Mouse (Mus musculus): ENCODE results near the gene Pard3b. TPM values are rescaled to one million over a fixed set of nuclear protein-coding genes. Genes with fewer than 3 reads are reported as not detected.

Gene Pard3b
- polyA plus RNA-seq, 1 experiment from 2014 or later: 21.4 TPM

GRCm38 (mm10) chr1:61997711-61998110 lies 359.1 kb downstream of the Pard3b start:
- no peak overlapping the region for H3K9ac ChIP-seq (ENCODE audit: low read depth, low read length)
- ATAC-seq (replicated peaks; ENCODE audit: low FRiP score, low read depth): no peak
- WGBS: 63% methylated on average over 3 of the region's 3 CpGs

GRCm38 (mm10) chr1:62008811-62009210 lies 370.2 kb downstream of the Pard3b start:
- Histone ChIP-seq H3K27me3 (ENCODE audit: insufficient read depth, low read length) (no peaks in the 10 kb centered on the region), H3K4me2 (ENCODE audit: low read length) (no peak overlapping the region), H3K9me3 (replicated peaks; ENCODE audit: low read length) (no peaks in the 10 kb centered on the region), H3K4me3 (replicated peaks; ENCODE audit: low read depth, low read length) (no peak overlapping the region), H3K9ac (ENCODE audit: low read depth, low read length) (no peak overlapping the region), H3K36me3 (ENCODE audit: insufficient read depth, low read length) (no peaks in the 10 kb centered on the region), H3K27ac (no peak overlapping the region), H3K4me1 (replicated peaks; ENCODE audit: insufficient read depth, low read length) (no peaks in the 10 kb centered on the region)
- WGBS: 98% methylated on average over 2 of the region's 2 CpGs
- ATAC-seq (replicated peaks; ENCODE audit: low FRiP score, low read depth) (no peak), DNase-seq (ENCODE audit: low spot score) (no peak)
- TF ChIP-seq CTCF (IDR thresholded peaks at IDR 0.05; ENCODE audit: low read depth): no peak

More at GRCm38 (mm10) chr1:61997711-61998110, 359.1 kb downstream of the Pard3b start:
- Histone ChIP-seq H3K27ac (no peak overlapping the region), H3K4me3 (replicated peaks; ENCODE audit: low read depth, low read length) (no peak overlapping the region), H3K36me3 (ENCODE audit: insufficient read depth, low read length) (no peaks in the 10 kb centered on the region), H3K4me2 (ENCODE audit: low read length) (no peak overlapping the region), H3K27me3 (ENCODE audit: insufficient read depth, low read length) (no peaks in the 10 kb centered on the region), H3K9me3 (replicated peaks; ENCODE audit: low read length) (no peaks in the 10 kb centered on the region), H3K4me1 (replicated peaks; ENCODE audit: insufficient read depth, low read length) (no peaks in the 10 kb centered on the region)
- no peak for DNase-seq (ENCODE audit: low spot score)
- 0 out of 2 replicates have a peak, but pooled peaks have one; percentile 10 for TF ChIP-seq CTCF (IDR thresholded peaks at IDR 0.05; ENCODE audit: low read depth)

- no peak overlapping the region for H3K4me3 ChIP-seq (replicated peaks; ENCODE audit: low read depth, low read length)
- H3K27ac ChIP-seq: no peak overlapping the region
- no peak for TF ChIP-seq CTCF (IDR thresholded peaks at IDR 0.05; ENCODE audit: low read depth)
- H3K9me3 ChIP-seq (replicated peaks; ENCODE audit: low read length): no peaks in the 10 kb centered on the region
- H3K9ac ChIP-seq (ENCODE audit: low read depth, low read length): no peak overlapping the region
- 95% methylated on average over 4 of the region's 4 CpGs for WGBS
- ATAC-seq (replicated peaks; ENCODE audit: low FRiP score, low read depth): no peak
- H3K36me3 ChIP-seq (ENCODE audit: insufficient read depth, low read length): no peaks in the 10 kb centered on the region
- H3K4me1 ChIP-seq (replicated peaks; ENCODE audit: insufficient read depth, low read length): no peaks in the 10 kb centered on the region
- no peaks in the 10 kb centered on the region for H3K27me3 ChIP-seq (ENCODE audit: insufficient read depth, low read length)
- no peak for DNase-seq (ENCODE audit: low spot score)
- H3K4me2 ChIP-seq (ENCODE audit: low read length): no peak overlapping the region
Observed at GRCm38 (mm10) chr1:62011712-62012111, 373.1 kb downstream of the Pard3b start.

GRCm38 (mm10) chr1:62016536-62017300 lies 378.1 kb downstream of the Pard3b start:
- Histone ChIP-seq H3K36me3 (ENCODE audit: insufficient read depth, low read length) (no peaks in the 10 kb centered on the region), H3K27me3 (ENCODE audit: insufficient read depth, low read length) (no peaks in the 10 kb centered on the region), H3K27ac (no peak overlapping the region), H3K4me3 (replicated peaks; ENCODE audit: low read depth, low read length) (no peak overlapping the region), H3K9ac (ENCODE audit: low read depth, low read length) (no peak overlapping the region), H3K4me1 (replicated peaks; ENCODE audit: insufficient read depth, low read length) (no peaks in the 10 kb centered on the region), H3K9me3 (replicated peaks; ENCODE audit: low read length) (no peaks in the 10 kb centered on the region), H3K4me2 (ENCODE audit: low read length) (no peak overlapping the region)
- no peak for TF ChIP-seq CTCF (IDR thresholded peaks at IDR 0.05; ENCODE audit: low read depth)
- DNase-seq (ENCODE audit: low spot score): no peak
- WGBS: 36% methylated on average over 5 of the region's 5 CpGs
- no peak for ATAC-seq (replicated peaks; ENCODE audit: low FRiP score, low read depth)

GRCm38 (mm10) chr1:62018276-62018675 lies 379.7 kb downstream of the Pard3b start:
- Histone ChIP-seq H3K36me3 (ENCODE audit: insufficient read depth, low read length) (no peaks in the 10 kb centered on the region), H3K4me3 (replicated peaks; ENCODE audit: low read depth, low read length) (no peak overlapping the region), H3K27ac (no peak overlapping the region), H3K27me3 (ENCODE audit: insufficient read depth, low read length) (no peaks in the 10 kb centered on the region), H3K4me2 (ENCODE audit: low read length) (no peak overlapping the region), H3K9me3 (replicated peaks; ENCODE audit: low read length) (no peaks in the 10 kb centered on the region), H3K4me1 (replicated peaks; ENCODE audit: insufficient read depth, low read length) (no peaks in the 10 kb centered on the region), H3K9ac (ENCODE audit: low read depth, low read length) (no peak overlapping the region)
- DNase-seq (ENCODE audit: low spot score) (peak; percentile 26), ATAC-seq (replicated peaks; ENCODE audit: low FRiP score, low read depth) (no peak)
- WGBS: 48% methylated on average over 5 of the region's 5 CpGs
- no peak for TF ChIP-seq CTCF (IDR thresholded peaks at IDR 0.05; ENCODE audit: low read depth)

GRCm38 (mm10) chr1:62019743-62020142 lies 381.1 kb downstream of the Pard3b start:
- no peak for TF ChIP-seq CTCF (IDR thresholded peaks at IDR 0.05; ENCODE audit: low read depth)
- no peak for ATAC-seq (replicated peaks; ENCODE audit: low FRiP score, low read depth)

More at GRCm38 (mm10) chr1:62019743-62020142, 381.1 kb downstream of the Pard3b start:
- H3K9me3 ChIP-seq (replicated peaks; ENCODE audit: low read length): no peaks in the 10 kb centered on the region
- H3K4me3 ChIP-seq (replicated peaks; ENCODE audit: low read depth, low read length): no peak overlapping the region
- DNase-seq (ENCODE audit: low spot score): no peak
- H3K27me3 ChIP-seq (ENCODE audit: insufficient read depth, low read length): no peaks in the 10 kb centered on the region
- H3K4me1 ChIP-seq (replicated peaks; ENCODE audit: insufficient read depth, low read length): no peaks in the 10 kb centered on the region
- H3K4me2 ChIP-seq (ENCODE audit: low read length): no peak overlapping the region
- H3K36me3 ChIP-seq (ENCODE audit: insufficient read depth, low read length): no peaks in the 10 kb centered on the region
- no peak overlapping the region for H3K9ac ChIP-seq (ENCODE audit: low read depth, low read length)
- H3K27ac ChIP-seq: no peak overlapping the region
